In genomic region chr12:40498250-40498671, GRCm38 (mm10) we compare ENCODE assay signal across 12 mouse cellular contexts. TPM values are rescaled to one million over a fixed set of nuclear protein-coding genes. Genes with fewer than 3 reads are reported as not detected.
DNase-seq lines count a peak whose midpoint lies in the region; ATAC-seq and TF ChIP-seq lines count a peak whose summit lies in the region.
"Had no signal": no experiment of that assay in that cellular context is flagged by ENCODE, and none has a peak within 500 bp of the region (broad histone marks: within the 10 kb centered on the region; RNA-seq: fewer than 3 reads in every experiment).

No protein-coding gene starts in this region.

- no peaks in the 10 kb centered on the region for H3K9me3 ChIP-seq in hindbrain, embryonic 15.5 days
- no peaks in the 10 kb centered on the region for H3K9me3 ChIP-seq in hindbrain, embryonic 10.5 days
- H3K9me3 ChIP-seq: limb, embryonic 13.5 days had no signal

- 67% methylated on average over 7 of the region's 7 CpGs for WGBS in hindbrain, embryonic 15.5 days
- WGBS in hindbrain, embryonic 10.5 days = 77% methylated on average over 7 of the region's 7 CpGs

- H3K4me3 ChIP-seq in hindbrain, embryonic 15.5 days = no peak overlapping the region
- H3K4me3 ChIP-seq in hindbrain, embryonic 10.5 days = no peak overlapping the region
- H3K4me3 ChIP-seq in myocyte = no peak overlapping the region
- H3K4me3 ChIP-seq: heart, adult 2 months; limb, embryonic 13.5 days had no signal

- H3K36me3 ChIP-seq in hindbrain, embryonic 15.5 days = no peaks in the 10 kb centered on the region
- no peaks in the 10 kb centered on the region for H3K36me3 ChIP-seq in hindbrain, embryonic 10.5 days
- no peaks in the 10 kb centered on the region for H3K36me3 ChIP-seq in myocyte (ENCODE audit: control insufficient read depth, insufficient read depth)
- H3K36me3 ChIP-seq: limb, embryonic 13.5 days had no signal

- H3K4me1 ChIP-seq in hindbrain, embryonic 15.5 days (replicated peaks) = peaks cover 36% of the 10 kb centered on the region
- H3K4me1 ChIP-seq in hindbrain, embryonic 10.5 days (replicated peaks) = peaks cover 20% of the 10 kb centered on the region

- H3ac ChIP-seq in myocyte (ENCODE audit: control insufficient read depth, insufficient read length) = no peak overlapping the region

- no peak overlapping the region for H3K4me2 ChIP-seq in hindbrain, embryonic 15.5 days
- H3K4me2 ChIP-seq in myocyte (ENCODE audit: low read depth) = peak overlapping the region; percentile 87
- H3K4me2 ChIP-seq: limb, embryonic 13.5 days had no signal

- no peaks in the 10 kb centered on the region for H3K79me2 ChIP-seq in myocyte (ENCODE audit: control insufficient read depth, insufficient read depth)

- peak overlapping the region; percentile 39; the same call in 1 of the 2 replicates for H3K27ac ChIP-seq in hindbrain, embryonic 15.5 days (replicated peaks)
- no peak overlapping the region for H3K27ac ChIP-seq in hindbrain, embryonic 10.5 days
- H3K27ac ChIP-seq: limb, embryonic 13.5 days had no signal

- TF ChIP-seq POLR2A in myocyte (IDR thresholded peaks at IDR 0.05; ENCODE audit: insufficient read length, low read depth) = no peak

- no peak for DNase-seq in cerebellum, postnatal 4 days (ENCODE audit: low spot score in 2 of 2)
- no peak for DNase-seq in hindbrain, embryonic 10.5 days (ENCODE audit: low spot score)
- DNase-seq in cerebellum, adult 18-20 months = peak; percentile 52 to 64
- DNase-seq in adrenal gland, adult 18-20 months (ENCODE audit: low spot score in 2 of 2) = no peak
- no peak for DNase-seq in right cerebral cortex, adult 18-20 months

- H3K9ac ChIP-seq in hindbrain, embryonic 15.5 days = no peak overlapping the region
- H3K9ac ChIP-seq: limb, embryonic 13.5 days had no signal

- 0 out of 2 replicates have a peak, but pooled peaks have one; percentile 23 for ATAC-seq in cerebellum, adult (ENCODE audit: insufficient number of reproducible peaks, low FRiP score, low TSS enrichment)
- ATAC-seq in hindbrain, embryonic 15.5 days (ENCODE audit: low FRiP score, low read depth) = no peak
- ATAC-seq: activated CD4-positive, CD25-positive, alpha-beta regulatory T cell, adult 4 months had no signal

- H3K27me3 ChIP-seq in hindbrain, embryonic 15.5 days = no peaks in the 10 kb centered on the region
- no peaks in the 10 kb centered on the region for H3K27me3 ChIP-seq in hindbrain, embryonic 10.5 days (ENCODE audit: insufficient read depth, poor library complexity, severe bottlenecking)
- no peaks in the 10 kb centered on the region for H3K27me3 ChIP-seq in myocyte (ENCODE audit: control insufficient read depth, insufficient read depth, insufficient read length)
- H3K27me3 ChIP-seq: CH12.LX; limb, embryonic 13.5 days had no signal

TF ChIP-seq in myocyte, 11 proteins besides CTCF, POLR2A, EP300 and RAD21:
- no peak for TF ChIP-seq TCF3 (IDR thresholded peaks at IDR 0.05; ENCODE audit: insufficient read length, low read depth)
- TF ChIP-seq POLR2AphosphoS2 (IDR thresholded peaks at IDR 0.05; ENCODE audit: insufficient read length, low read depth) = no peak
- no peak for TF ChIP-seq MYOD1 (IDR thresholded peaks at IDR 0.05; ENCODE audit: control insufficient read depth in 1 of 3, insufficient read length in 2 of 3, low read depth in 2 of 3)
- no peak for TF ChIP-seq MAX (IDR thresholded peaks at IDR 0.05; ENCODE audit: low read depth)
- no peak for TF ChIP-seq TCF12 (IDR thresholded peaks at IDR 0.05; ENCODE audit: insufficient read depth, poor library complexity, severe bottlenecking)
- no peak for TF ChIP-seq E2F4 (IDR thresholded peaks at IDR 0.05; ENCODE audit: insufficient read depth)
- TF ChIP-seq REST (IDR thresholded peaks at IDR 0.05; ENCODE audit: insufficient read depth, insufficient read length) = no peak
- no peak for TF ChIP-seq USF1 (IDR thresholded peaks at IDR 0.05; ENCODE audit: low read depth)
- TF ChIP-seq SRF (IDR thresholded peaks at IDR 0.05; ENCODE audit: control insufficient read depth, insufficient read length, low read depth) = no peak
- no peak for TF ChIP-seq CEBPB (IDR thresholded peaks at IDR 0.05; ENCODE audit: insufficient read depth, poor library complexity, severe bottlenecking)

RNA-seq across cellular contexts. Expression of gene Dock4, which starts 52.5 kb away (rescaled TPM):
- polyA plus RNA-seq in hindbrain, embryonic 15.5 days (2015; fragmentation: Nextera tagmentation; extraction: Ambion mirVana) = 30.4 and 31.0 TPM in 2 replicates
- polyA plus RNA-seq in hindbrain, embryonic 10.5 days (2016; fragmentation: Nextera tagmentation; extraction: Ambion mirVana) = 17.6 and 25.1 TPM in 2 replicates
- 0.73 TPM for polyA plus RNA-seq in myocyte (2012; fragmentation: generic; extraction: Trizol)
- total RNA-seq in adrenal gland, adult 18-20 months (2021) = 10 to 100 TPM; 14.0 to 16.3 TPM

RNA-seq across cellular contexts. Expression of gene Zfp277, which starts 52.6 kb away (rescaled TPM):
- polyA plus RNA-seq in hindbrain, embryonic 15.5 days (2015; fragmentation: Nextera tagmentation; extraction: Ambion mirVana) = 29.5 and 31.9 TPM in 2 replicates
- 36.0 and 37.8 TPM in 2 replicates for polyA plus RNA-seq in hindbrain, embryonic 10.5 days (2016; fragmentation: Nextera tagmentation; extraction: Ambion mirVana)
- 12.0 TPM for polyA plus RNA-seq in myocyte (2012; fragmentation: generic; extraction: Trizol)
- 10 to 100 TPM; 11.6 to 15.2 TPM for total RNA-seq in adrenal gland, adult 18-20 months (2021)

Comparison
In these comparisons a context has a peak if more than half of its experiments do, and no peak if none do; other contexts are left out.
1. DNase-seq: peak in cerebellum, adult 18-20 months (2 of 2); none in cerebellum, postnatal 4 days (0 of 2), hindbrain, embryonic 10.5 days (single experiment), adrenal gland, adult 18-20 months (0 of 2) and right cerebral cortex, adult 18-20 months (single experiment).
2. RNA of gene Dock4, which starts 52.5 kb away (polyA plus RNA-seq): 30.4 to 31.0 TPM in hindbrain, embryonic 15.5 days and 17.6 to 25.1 TPM in hindbrain, embryonic 10.5 days; 0.73 TPM in myocyte (single experiment); every median in the first group is over 10 times any median in the second.